Mouse (Mus musculus): Measurements from ENCODE around the gene Odf4. TPM values are rescaled to one million over a fixed set of nuclear protein-coding genes. Genes with fewer than 3 reads are reported as not detected.

The Odf4 gene
- polyA plus RNA-seq (2014; fragmentation: Illumina TruSeq; extraction: RNeasy Lipid Tissue Mini Kit (QIAGEN cat#74804); ENCODE audit: low read depth, low replicate concordance) = not detected

DNA sequence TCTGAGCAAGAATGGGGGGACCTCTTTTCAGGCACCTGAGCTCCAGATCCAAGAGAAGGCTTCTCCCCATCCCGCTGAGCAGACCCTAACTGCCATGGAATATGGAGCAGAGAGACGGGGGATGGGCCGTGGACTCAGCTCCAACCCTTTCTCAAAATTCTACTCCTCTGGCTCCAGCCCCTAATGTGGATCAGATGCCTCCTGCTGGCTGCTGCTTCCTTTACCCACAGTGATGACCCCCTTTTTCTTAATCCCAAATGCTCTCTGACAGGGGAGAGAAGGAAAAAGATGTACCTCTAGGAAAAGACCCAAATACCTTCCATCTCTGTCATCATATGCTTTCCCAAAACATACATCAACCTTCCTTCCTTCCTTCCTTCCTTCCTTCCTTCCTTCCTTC lies at the start of gene Odf4:
Gene Odf4 (minus strand): TSS at position 101 of the 400 bp plus-strand sequence.

GRCm38 (mm10) chr11:68975085-68975484 lies 48.2 kb upstream of the Odf4 start, which contains the start of gene Rangrf:
Gene Rangrf, minus strand, starts transcription at chr11:68975185.

GRCm38 (mm10) chr11:68967337-68968282 lies 40.7 kb upstream of the Odf4 start, which contains the start of gene Slc25a35:
Gene Slc25a35, plus strand, starts transcription at chr11:68968131.

GRCm38 (mm10) chr11:68957308-68957707 lies 30.4 kb upstream of the Odf4 start, which contains the start of gene Arhgef15:
Gene Arhgef15, minus strand, starts transcription at chr11:68957480.

DNA sequence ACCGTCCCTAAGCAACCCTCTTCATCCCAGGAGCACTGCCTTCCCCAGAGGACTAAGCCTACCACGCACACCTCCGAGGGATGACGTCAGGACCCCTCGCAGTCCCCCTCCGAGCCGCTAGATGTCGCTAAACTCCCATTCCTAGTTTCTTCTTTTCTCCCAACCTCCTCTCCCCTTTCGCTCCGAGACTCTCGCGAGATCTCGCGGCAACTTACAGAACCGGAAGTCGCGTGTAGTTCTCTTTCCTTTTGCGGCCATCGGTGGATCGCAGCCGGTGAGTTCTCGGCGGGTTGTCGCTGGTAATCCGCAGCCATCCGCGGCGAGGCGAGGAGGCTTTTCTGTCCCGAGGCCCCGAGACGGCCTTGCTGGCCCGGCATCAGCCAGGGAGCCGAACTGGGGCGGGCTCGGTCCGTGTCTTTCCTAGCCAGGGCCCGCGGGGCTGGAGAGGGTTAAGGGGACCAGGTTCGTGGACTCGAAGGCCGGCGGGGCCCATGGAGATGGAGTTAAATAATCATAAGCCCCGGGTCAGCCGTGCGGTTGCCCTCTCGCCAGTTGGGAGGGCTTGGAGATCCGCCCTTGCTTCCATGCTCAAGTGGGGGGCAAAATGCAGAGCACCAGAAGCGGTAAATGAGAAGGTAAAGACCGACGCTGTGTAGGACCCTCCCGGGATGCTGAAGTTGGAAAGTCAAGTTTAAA lies 25.4 kb downstream of the Odf4 start, which contains the start of gene Rpl26:
Gene Rpl26 (plus strand): TSS at position 233 of the 696 bp plus-strand sequence.

GRCm38 (mm10) chr11:68888253-68888652 lies 38.6 kb downstream of the Odf4 start, which contains the start of gene Rnf222:
Gene Rnf222, plus strand, starts transcription at chr11:68888553.

Other genes with a start within 250 kb of the Odf4 start
- gene Myh10, start 235.5 kb downstream of the Odf4 start, polyA plus RNA-seq (2014; fragmentation: Illumina TruSeq; extraction: RNeasy Lipid Tissue Mini Kit (QIAGEN cat#74804); ENCODE audit: low read depth, low replicate concordance) = 9.9 TPM
- gene Ndel1, start 55.2 kb downstream of the Odf4 start, polyA plus RNA-seq (2014; fragmentation: Illumina TruSeq; extraction: RNeasy Lipid Tissue Mini Kit (QIAGEN cat#74804); ENCODE audit: low read depth, low replicate concordance) = 192 TPM
- not detected for gene Rnf222, start 38.5 kb downstream of the Odf4 start, polyA plus RNA-seq (2014; fragmentation: Illumina TruSeq; extraction: RNeasy Lipid Tissue Mini Kit (QIAGEN cat#74804); ENCODE audit: low read depth, low replicate concordance)
- 169 TPM for gene Rpl26, start 25.5 kb downstream of the Odf4 start, polyA plus RNA-seq (2014; fragmentation: Illumina TruSeq; extraction: RNeasy Lipid Tissue Mini Kit (QIAGEN cat#74804); ENCODE audit: low read depth, low replicate concordance)
- gene Arhgef15, start 30.4 kb upstream of the Odf4 start, polyA plus RNA-seq (2014; fragmentation: Illumina TruSeq; extraction: RNeasy Lipid Tissue Mini Kit (QIAGEN cat#74804); ENCODE audit: low read depth, low replicate concordance) = 1.7 TPM
- 53.1 TPM for gene Slc25a35, start 41.0 kb upstream of the Odf4 start, polyA plus RNA-seq (2014; fragmentation: Illumina TruSeq; extraction: RNeasy Lipid Tissue Mini Kit (QIAGEN cat#74804); ENCODE audit: low read depth, low replicate concordance)
- 7.5 TPM for gene Rangrf, start 48.1 kb upstream of the Odf4 start, polyA plus RNA-seq (2014; fragmentation: Illumina TruSeq; extraction: RNeasy Lipid Tissue Mini Kit (QIAGEN cat#74804); ENCODE audit: low read depth, low replicate concordance)
- gene Pfas, start 81.4 kb upstream of the Odf4 start, polyA plus RNA-seq (2014; fragmentation: Illumina TruSeq; extraction: RNeasy Lipid Tissue Mini Kit (QIAGEN cat#74804); ENCODE audit: low read depth, low replicate concordance) = 8.8 TPM
- gene Ctc1, start 88.8 kb upstream of the Odf4 start, polyA plus RNA-seq (2014; fragmentation: Illumina TruSeq; extraction: RNeasy Lipid Tissue Mini Kit (QIAGEN cat#74804); ENCODE audit: low read depth, low replicate concordance) = 3.0 TPM
- 3.5 TPM for gene Aurkb, start 118.6 kb upstream of the Odf4 start, polyA plus RNA-seq (2014; fragmentation: Illumina TruSeq; extraction: RNeasy Lipid Tissue Mini Kit (QIAGEN cat#74804); ENCODE audit: low read depth, low replicate concordance)
- 3.4 TPM for gene Borcs6, start 132.6 kb upstream of the Odf4 start, polyA plus RNA-seq (2014; fragmentation: Illumina TruSeq; extraction: RNeasy Lipid Tissue Mini Kit (QIAGEN cat#74804); ENCODE audit: low read depth, low replicate concordance)
- 1.9 TPM for gene Tmem107, start 143.7 kb upstream of the Odf4 start, polyA plus RNA-seq (2014; fragmentation: Illumina TruSeq; extraction: RNeasy Lipid Tissue Mini Kit (QIAGEN cat#74804); ENCODE audit: low read depth, low replicate concordance)
- 109 TPM for gene Vamp2, start 161.4 kb upstream of the Odf4 start, polyA plus RNA-seq (2014; fragmentation: Illumina TruSeq; extraction: RNeasy Lipid Tissue Mini Kit (QIAGEN cat#74804); ENCODE audit: low read depth, low replicate concordance)
- 0.32 TPM for gene Per1, start 168.1 kb upstream of the Odf4 start, polyA plus RNA-seq (2014; fragmentation: Illumina TruSeq; extraction: RNeasy Lipid Tissue Mini Kit (QIAGEN cat#74804); ENCODE audit: low read depth, low replicate concordance)
- not detected for gene Hes7, start 193.3 kb upstream of the Odf4 start, polyA plus RNA-seq (2014; fragmentation: Illumina TruSeq; extraction: RNeasy Lipid Tissue Mini Kit (QIAGEN cat#74804); ENCODE audit: low read depth, low replicate concordance)
- not detected for gene 9130213A22Rik, start 195.5 kb upstream of the Odf4 start, polyA plus RNA-seq (2014; fragmentation: Illumina TruSeq; extraction: RNeasy Lipid Tissue Mini Kit (QIAGEN cat#74804); ENCODE audit: low read depth, low replicate concordance)
- 0.22 TPM for gene Aloxe3, start 198.8 kb upstream of the Odf4 start, polyA plus RNA-seq (2014; fragmentation: Illumina TruSeq; extraction: RNeasy Lipid Tissue Mini Kit (QIAGEN cat#74804); ENCODE audit: low read depth, low replicate concordance)
- not detected for gene Alox12b, start 229.9 kb upstream of the Odf4 start, polyA plus RNA-seq (2014; fragmentation: Illumina TruSeq; extraction: RNeasy Lipid Tissue Mini Kit (QIAGEN cat#74804); ENCODE audit: low read depth, low replicate concordance)

Measured in sigmoid colon, adult 10 weeks (tissue).